Mouse (Mus musculus): ENCODE measurements at regions not wholly inside any gene's neighbourhood (a gene's known extent, or its start where the extent isn't known, plus 50 kb on each side); places are given as distances from the start of the nearest gene placed in this dataset.

DNA sequence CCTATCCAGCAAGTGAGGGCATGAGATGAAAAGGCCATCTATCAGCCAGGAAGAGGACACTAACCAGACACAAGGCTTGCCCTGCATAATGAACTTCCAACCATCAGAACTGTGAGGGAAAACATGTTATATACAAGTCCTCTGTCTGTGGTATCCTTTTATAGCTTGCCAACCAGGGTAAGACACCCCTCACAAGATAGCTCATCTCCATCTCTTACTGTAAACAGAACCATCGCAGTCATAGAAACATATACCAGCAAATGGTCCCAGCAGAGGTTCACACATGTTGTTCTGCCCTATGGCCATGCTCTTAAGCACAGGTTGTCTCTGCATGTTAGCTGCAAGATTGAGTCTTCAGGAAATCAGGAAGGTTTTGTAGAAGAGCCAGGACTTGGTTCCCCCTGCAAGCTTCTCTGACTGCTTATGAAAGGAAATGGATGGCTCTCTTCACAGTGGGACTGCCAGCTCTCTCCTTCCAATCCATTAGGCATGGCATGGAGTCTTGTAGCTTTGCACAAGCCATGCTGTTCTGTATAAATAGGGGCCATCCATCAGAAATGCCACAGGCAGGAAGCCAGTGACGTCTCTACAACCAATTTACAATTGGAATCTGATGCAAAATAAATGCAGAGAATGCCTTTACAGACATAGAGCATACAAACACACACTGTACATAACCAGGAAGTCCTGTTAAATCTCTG lies 1514.0 kb upstream of the Lrrc6 start:
- no peak overlapping the region for H3K4me2 ChIP-seq (ENCODE audit: low read depth, low read length)
- DNase-seq (no peak), ATAC-seq (no peak)
- TF ChIP-seq EP300 (IDR thresholded peaks at IDR 0.05; ENCODE audit: low read depth): no peak
- TF ChIP-seq CTCF (IDR thresholded peaks at IDR 0.05; ENCODE audit: low read depth): no peak
- no peaks in the 10 kb centered on the region for H3K4me1 ChIP-seq (ENCODE audit: insufficient read depth)
- 52% methylated on average over 2 of the region's 2 CpGs for WGBS (ENCODE audit: insufficient replicate concordance)
- H3K9ac ChIP-seq (replicated peaks): no peak overlapping the region
- no peak overlapping the region for H3K4me3 ChIP-seq (ENCODE audit: low read depth, low read length)
- no peak overlapping the region for H3K27ac ChIP-seq (ENCODE audit: low read depth)
- H3K27me3 ChIP-seq (ENCODE audit: insufficient read depth, low read length): no peaks in the 10 kb centered on the region
- H3K9me3 ChIP-seq (ENCODE audit: low read length): no peaks in the 10 kb centered on the region
- H3K36me3 ChIP-seq (replicated peaks; ENCODE audit: insufficient read depth, low read length): no peaks in the 10 kb centered on the region

DNA sequence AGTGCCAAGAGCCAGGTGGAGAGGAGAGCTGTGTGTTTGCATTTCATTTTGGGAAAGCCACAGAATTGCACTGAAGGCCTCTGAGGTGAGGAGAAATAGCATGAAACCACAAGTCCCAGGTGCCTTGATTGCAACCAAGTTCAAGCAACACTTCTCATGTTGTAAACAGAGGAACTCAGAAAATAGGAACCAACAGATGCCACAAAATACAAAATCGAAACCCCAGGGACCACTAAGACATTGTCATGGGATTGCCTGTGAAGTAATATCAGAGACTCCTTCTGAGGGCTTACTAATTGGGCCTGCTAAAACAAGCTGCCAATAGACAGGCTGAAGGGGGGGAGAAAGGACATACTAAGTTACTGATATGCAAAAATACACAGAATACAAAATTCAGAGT lies 1510.5 kb upstream of the Lrrc6 start:
- Histone ChIP-seq H3K27ac (ENCODE audit: low read depth) (no peak overlapping the region), H3K4me2 (ENCODE audit: low read depth, low read length) (no peak overlapping the region), H3K9ac (replicated peaks) (no peak overlapping the region), H3K4me3 (ENCODE audit: low read depth, low read length) (no peak overlapping the region), H3K4me1 (ENCODE audit: insufficient read depth) (no peaks in the 10 kb centered on the region), H3K9me3 (ENCODE audit: low read length) (no peaks in the 10 kb centered on the region), H3K27me3 (ENCODE audit: insufficient read depth, low read length) (no peaks in the 10 kb centered on the region), H3K36me3 (replicated peaks; ENCODE audit: insufficient read depth, low read length) (no peaks in the 10 kb centered on the region)
- no peak for TF ChIP-seq CTCF (IDR thresholded peaks at IDR 0.05; ENCODE audit: low read depth)
- no peak for TF ChIP-seq EP300 (IDR thresholded peaks at IDR 0.05; ENCODE audit: low read depth)
- no peak for ATAC-seq
- 30% methylated on average over 1 of the region's 1 CpGs for WGBS (ENCODE audit: insufficient replicate concordance)
- no peak for DNase-seq

- Histone ChIP-seq H3K27ac (ENCODE audit: low read depth) (no peak overlapping the region), H3K36me3 (replicated peaks; ENCODE audit: insufficient read depth, low read length) (no peaks in the 10 kb centered on the region), H3K4me3 (ENCODE audit: low read depth, low read length) (no peak overlapping the region), H3K9me3 (ENCODE audit: low read length) (no peaks in the 10 kb centered on the region), H3K4me2 (ENCODE audit: low read depth, low read length) (no peak overlapping the region), H3K4me1 (ENCODE audit: insufficient read depth) (no peaks in the 10 kb centered on the region), H3K9ac (replicated peaks) (no peak overlapping the region), H3K27me3 (ENCODE audit: insufficient read depth, low read length) (no peaks in the 10 kb centered on the region)
- DNase-seq (no peak), ATAC-seq (no peak)
- 89% methylated on average over 1 of the region's 1 CpGs for WGBS (ENCODE audit: insufficient replicate concordance)
- TF ChIP-seq CTCF (IDR thresholded peaks at IDR 0.05; ENCODE audit: low read depth) (no peak), EP300 (IDR thresholded peaks at IDR 0.05; ENCODE audit: low read depth) (no peak)
Measured at GRCm38 (mm10) chr15:68010189-68010588, 1509.5 kb upstream of the Lrrc6 start.

DNA sequence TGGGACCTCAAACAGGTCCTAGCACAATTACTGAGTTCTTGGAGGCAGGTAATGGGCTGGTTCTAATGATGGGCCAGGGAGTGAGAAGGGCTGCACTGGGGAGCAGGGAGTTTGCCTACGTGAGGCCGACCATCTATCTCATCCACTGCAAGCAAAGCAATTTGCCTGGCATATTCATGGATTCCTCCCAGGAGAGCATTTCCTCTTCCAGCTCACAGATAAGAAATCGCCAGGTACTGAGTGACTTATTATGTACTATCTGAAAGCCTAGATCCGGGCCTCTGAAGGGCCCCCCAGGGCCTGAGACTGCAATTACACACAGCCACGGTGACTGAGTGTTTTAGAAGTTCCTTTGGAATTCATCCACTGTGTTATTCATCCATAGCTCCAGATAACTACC lies 1504.1 kb upstream of the Lrrc6 start:
- no peak for DNase-seq
- ATAC-seq: no peak
- Histone ChIP-seq H3K4me2 (ENCODE audit: low read depth, low read length) (no peak overlapping the region), H3K36me3 (replicated peaks; ENCODE audit: insufficient read depth, low read length) (no peaks in the 10 kb centered on the region), H3K4me3 (ENCODE audit: low read depth, low read length) (no peak overlapping the region), H3K27ac (ENCODE audit: low read depth) (no peak overlapping the region), H3K9ac (replicated peaks) (no peak overlapping the region), H3K27me3 (ENCODE audit: insufficient read depth, low read length) (no peaks in the 10 kb centered on the region), H3K4me1 (ENCODE audit: insufficient read depth) (no peaks in the 10 kb centered on the region), H3K9me3 (ENCODE audit: low read length) (no peaks in the 10 kb centered on the region)
- 44% methylated on average over 5 of the region's 5 CpGs for WGBS (ENCODE audit: insufficient replicate concordance)
- TF ChIP-seq CTCF (IDR thresholded peaks at IDR 0.05; ENCODE audit: low read depth): no peak
- no peak for TF ChIP-seq EP300 (IDR thresholded peaks at IDR 0.05; ENCODE audit: low read depth)

DNA sequence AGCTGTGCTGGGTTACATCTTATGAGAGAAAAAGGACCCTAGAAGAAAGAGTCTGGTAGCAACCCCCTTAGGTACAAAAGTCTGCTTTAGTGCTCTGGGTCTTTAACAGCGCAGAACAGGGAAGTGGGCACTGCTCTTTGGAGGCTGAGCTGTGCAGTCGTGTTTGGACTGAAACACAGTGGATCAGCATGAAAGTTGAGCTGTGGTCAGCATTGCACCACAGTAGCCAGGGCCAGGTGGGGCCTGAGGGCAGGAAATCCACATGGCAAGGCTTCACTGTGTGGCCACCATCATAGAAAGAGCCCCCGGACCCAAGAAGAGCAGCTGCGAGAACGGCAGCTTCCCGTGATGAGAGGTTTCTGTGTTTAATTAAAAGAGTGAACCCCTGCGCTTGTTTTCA lies 1495.8 kb upstream of the Lrrc6 start:
- DNase-seq (no peak), ATAC-seq (no peak)
- Histone ChIP-seq H3K27me3 (ENCODE audit: insufficient read depth, low read length) (no peaks in the 10 kb centered on the region), H3K27ac (ENCODE audit: low read depth) (no peak overlapping the region), H3K36me3 (replicated peaks; ENCODE audit: insufficient read depth, low read length) (no peaks in the 10 kb centered on the region), H3K4me3 (ENCODE audit: low read depth, low read length) (no peak overlapping the region), H3K4me1 (ENCODE audit: insufficient read depth) (no peaks in the 10 kb centered on the region), H3K9ac (replicated peaks) (no peak overlapping the region), H3K4me2 (ENCODE audit: low read depth, low read length) (no peak overlapping the region), H3K9me3 (ENCODE audit: low read length) (no peaks in the 10 kb centered on the region)
- 55% methylated on average over 7 of the region's 7 CpGs for WGBS (ENCODE audit: insufficient replicate concordance)
- no peak for TF ChIP-seq EP300 (IDR thresholded peaks at IDR 0.05; ENCODE audit: low read depth)
- TF ChIP-seq CTCF (IDR thresholded peaks at IDR 0.05; ENCODE audit: low read depth): no peak

DNA sequence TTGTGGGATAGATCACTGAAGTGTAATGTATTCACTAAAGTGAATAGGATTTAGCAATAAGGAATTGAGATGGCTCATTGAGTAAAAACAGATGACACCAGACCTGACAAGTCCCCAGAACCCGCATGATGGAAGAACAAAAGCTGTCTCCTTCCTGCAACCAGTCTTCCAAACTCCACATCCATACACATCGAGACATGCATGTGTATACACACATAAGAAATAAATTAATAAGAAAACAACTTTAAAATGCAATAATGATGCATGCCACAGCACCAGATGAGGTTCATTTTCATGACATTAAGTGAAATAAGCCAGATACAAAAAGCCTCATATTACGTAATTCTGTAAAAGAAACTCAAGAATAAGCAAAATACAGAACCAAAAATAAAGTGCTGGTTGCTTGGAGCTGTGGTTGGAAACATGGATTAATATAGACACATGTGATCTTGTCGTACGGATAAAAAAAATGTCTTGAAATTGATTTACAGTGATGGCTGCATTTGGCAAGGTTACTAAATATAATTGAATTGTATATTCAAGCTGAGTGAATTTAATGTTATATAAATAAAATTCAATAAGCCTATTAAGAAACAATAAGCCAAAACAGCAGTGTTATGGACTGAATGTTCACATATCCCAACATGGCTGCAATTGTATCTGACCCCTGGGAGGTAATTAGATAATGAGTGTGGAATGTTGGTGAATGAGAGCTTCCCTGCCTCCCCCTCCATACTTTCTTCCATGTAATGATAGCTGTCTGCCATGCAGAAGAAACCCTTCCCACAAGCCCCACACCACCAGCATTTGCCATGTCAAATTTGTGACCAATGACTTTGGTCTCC lies 1488.9 kb upstream of the Lrrc6 start:
- ATAC-seq: no peak
- Histone ChIP-seq H3K4me2 (ENCODE audit: low read depth, low read length) (no peak overlapping the region), H3K4me3 (ENCODE audit: low read depth, low read length) (no peak overlapping the region), H3K27ac (ENCODE audit: low read depth) (no peak overlapping the region), H3K27me3 (ENCODE audit: insufficient read depth, low read length) (no peaks in the 10 kb centered on the region), H3K9me3 (ENCODE audit: low read length) (no peaks in the 10 kb centered on the region), H3K4me1 (ENCODE audit: insufficient read depth) (no peaks in the 10 kb centered on the region), H3K36me3 (replicated peaks; ENCODE audit: insufficient read depth, low read length) (no peaks in the 10 kb centered on the region), H3K9ac (replicated peaks) (no peak overlapping the region)
- TF ChIP-seq CTCF (IDR thresholded peaks at IDR 0.05; ENCODE audit: low read depth) (no peak), EP300 (IDR thresholded peaks at IDR 0.05; ENCODE audit: low read depth) (no peak)
- no peak for DNase-seq
- 74% methylated on average over 5 of the region's 5 CpGs for WGBS (ENCODE audit: insufficient replicate concordance)
